Mouse (Mus musculus) liver, adult 2 months (tissue): ENCODE results near the gene Grik5. TPM values are rescaled to one million over a fixed set of nuclear protein-coding genes. Genes with fewer than 3 reads are reported as not detected.

Experiments used
- DNase-seq: peaks from one replicate; pipeline ENCODE4 v3.0.0-alpha.2; 2011; ENCODE audit warnings: low read depth, low spot score; ENCODE audit errors: extremely low read depth
- H3K27ac ChIP-seq: fragments of 200-500 bp; replicated peaks from 2 replicates; pipeline ENCODE4 v1.5.1; 2012; ENCODE audit warnings: low read depth, mild to moderate bottlenecking, control low read depth, inconsistent platforms, low read length; ENCODE audit not compliant: insufficient read depth
- H3K27me3 ChIP-seq: fragments of 200-500 bp; 2 replicates; pipeline ENCODE4 v1.6.1; 2012; ENCODE audit warnings: mild to moderate bottlenecking, moderate library complexity, low read length, inconsistent platforms; ENCODE audit not compliant: control insufficient read depth, insufficient read depth
- H3K36me3 ChIP-seq: fragments of 200-500 bp; 2 replicates; pipeline ENCODE4 v1.6.1; 2012; ENCODE audit warnings: low read length, inconsistent platforms; ENCODE audit not compliant: control insufficient read depth, insufficient read depth
- H3K4me1 ChIP-seq: fragments of 200-500 bp; 2 replicates; pipeline ENCODE4 v1.6.1; 2011; ENCODE audit warnings: low read length; ENCODE audit not compliant: control insufficient read depth, insufficient read depth
- H3K4me3 ChIP-seq: fragments of 200-500 bp; 2 replicates; pipeline ENCODE4 v1.5.1; 2011; ENCODE audit warnings: low read depth, mild to moderate bottlenecking, control low read depth, low read length, moderate library complexity; ENCODE audit not compliant: insufficient read depth
- H3K79me2 ChIP-seq: fragments of 200-500 bp; 2 replicates; pipeline ENCODE4 v1.6.1; 2012; ENCODE audit warnings: inconsistent platforms, mild to moderate bottlenecking, low read length, moderate library complexity; ENCODE audit not compliant: control insufficient read depth, insufficient read depth
- H3K9ac ChIP-seq: fragments of 200-500 bp; 2 replicates; pipeline ENCODE4 v1.6.1; 2012; ENCODE audit warnings: low read depth, mild to moderate bottlenecking, control low read depth, inconsistent platforms, low read length
- CTCF ChIP-seq: fragments of 200-500 bp; IDR thresholded peaks from 2 replicates; pipeline ENCODE4 v1.5.1; 2011; ENCODE audit warnings: low read depth, low read length, control low read depth
- POLR2A ChIP-seq: fragments of 200-500 bp; IDR thresholded peaks from 2 replicates; pipeline ENCODE4 v1.6.1; 2011; ENCODE audit warnings: low read length, control low read depth; ENCODE audit not compliant: insufficient read depth; ENCODE audit errors: extremely low read depth
- WGBS: fragments of 180-500 bp; shearing (Covaris S2); methylation state at CpG from one replicate; pipeline ENCODE4 v1.1.7; 2018; 5-methylcytosine and 5-hydroxymethylcytosine counted together
- polyA plus RNA-seq: library from polyadenylated mRNA; depleted of rRNA; stranded (reverse); fragments of >200 nt; gene quantifications from 2 replicates; pipeline ENCODE4 v1.2.3, GENCODE M21; 2012
- total RNA-seq: library from RNA; depleted of rRNA; stranded (reverse); fragments of >200 nt; gene quantifications from 2 replicates; pipeline ENCODE4 v1.2.3, GENCODE M21; 2014

Grik5 gene
- total and polyA plus RNA-seq, 2 experiments, result 2.4 to 14.0 TPM

GRCm38 (mm10) chr7:25025855-25026439, 46.2 kb downstream of the Grik5 start:
- TF ChIP-seq POLR2A, result no peak
- peak; percentile 37 for TF ChIP-seq CTCF
- peak; percentile 73 for DNase-seq

GRCm38 (mm10) chr7:25011592-25011991, 60.6 kb downstream of the Grik5 start:
- H3K79me2 ChIP-seq, result no peaks in the 10 kb centered on the region
- TF ChIP-seq POLR2A (no peak), CTCF (no peak)
- no peaks in the 10 kb centered on the region for H3K36me3 ChIP-seq
- H3K9ac ChIP-seq, result no peak overlapping the region
- DNase-seq, result no peak
- no peak overlapping the region for H3K27ac ChIP-seq
- no peaks in the 10 kb centered on the region for H3K4me1 ChIP-seq
- 79% methylated on average over 7 of the region's 7 CpGs for WGBS
- H3K4me3 ChIP-seq, result no peak overlapping the region
- H3K27me3 ChIP-seq, result peaks cover 5% of the 10 kb centered on the region; the same call in 1 of the 2 replicates

More at GRCm38 (mm10) chr7:25025855-25026439, 46.2 kb downstream of the Grik5 start:
- H3K27ac ChIP-seq, result no peak overlapping the region
- WGBS, result 46% methylated on average over 10 of the region's 10 CpGs
- no peaks in the 10 kb centered on the region for H3K27me3 ChIP-seq
- H3K4me1 ChIP-seq, result no peaks in the 10 kb centered on the region
- H3K79me2 ChIP-seq, result no peaks in the 10 kb centered on the region
- H3K36me3 ChIP-seq, result no peaks in the 10 kb centered on the region
- no peak overlapping the region for H3K4me3 ChIP-seq
- H3K9ac ChIP-seq, result no peak overlapping the region

DNA sequence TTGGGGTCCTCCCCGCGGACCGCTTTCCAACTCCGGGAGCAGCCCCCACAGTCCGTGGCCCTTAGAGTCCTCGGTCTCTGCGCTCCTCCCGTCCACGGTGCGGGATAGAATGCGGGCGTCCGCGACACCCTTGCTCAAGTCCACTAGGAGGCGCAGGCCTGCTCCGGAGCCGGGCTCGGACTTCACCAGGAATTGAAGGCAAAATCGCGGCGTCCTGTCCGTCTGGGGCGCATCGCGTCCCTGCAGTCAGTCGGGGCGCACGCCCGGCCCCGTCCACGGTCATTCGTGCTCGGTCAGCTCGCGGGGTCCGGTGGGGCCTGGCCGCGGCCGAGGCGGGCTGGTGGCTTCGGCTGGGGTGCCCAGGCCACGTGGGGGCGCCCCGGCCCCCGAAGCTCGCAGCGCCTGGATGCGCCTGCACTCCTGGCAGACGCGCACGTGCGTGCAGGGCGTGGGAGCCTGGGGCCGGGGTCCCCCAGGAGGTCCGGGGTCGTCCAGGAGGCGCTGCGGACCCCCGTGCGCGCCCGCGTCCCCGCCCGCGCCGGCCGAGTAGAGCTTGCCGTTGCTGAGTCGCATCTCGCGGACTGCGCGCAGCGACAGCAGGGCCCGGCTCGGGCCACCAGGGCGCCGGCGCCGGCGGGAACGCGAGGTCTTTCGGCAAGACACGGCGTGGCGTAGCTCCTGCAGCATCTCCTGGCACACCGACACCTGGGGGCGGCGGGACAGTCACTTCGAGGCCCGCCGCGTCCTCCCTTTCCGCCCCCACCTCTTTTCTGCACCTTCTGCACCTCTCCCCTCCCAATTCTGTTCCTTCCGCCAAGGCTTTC, 61.8 kb downstream of the Grik5 start:
- no peaks in the 10 kb centered on the region for H3K36me3 ChIP-seq
- no peaks in the 10 kb centered on the region for H3K4me1 ChIP-seq
- H3K27ac ChIP-seq, result no peak overlapping the region
- no peak overlapping the region for H3K9ac ChIP-seq
- no peak for DNase-seq
- peaks cover 5% of the 10 kb centered on the region; the same call in 1 of the 2 replicates for H3K27me3 ChIP-seq
- H3K79me2 ChIP-seq, result no peaks in the 10 kb centered on the region
- peak overlapping the region; percentile 2; the same call in 1 of the 2 replicates for H3K4me3 ChIP-seq
- WGBS, result 7% methylated on average over 93 of the region's 97 CpGs
- TF ChIP-seq POLR2A (no peak), CTCF (peak; percentile 62)

DNA sequence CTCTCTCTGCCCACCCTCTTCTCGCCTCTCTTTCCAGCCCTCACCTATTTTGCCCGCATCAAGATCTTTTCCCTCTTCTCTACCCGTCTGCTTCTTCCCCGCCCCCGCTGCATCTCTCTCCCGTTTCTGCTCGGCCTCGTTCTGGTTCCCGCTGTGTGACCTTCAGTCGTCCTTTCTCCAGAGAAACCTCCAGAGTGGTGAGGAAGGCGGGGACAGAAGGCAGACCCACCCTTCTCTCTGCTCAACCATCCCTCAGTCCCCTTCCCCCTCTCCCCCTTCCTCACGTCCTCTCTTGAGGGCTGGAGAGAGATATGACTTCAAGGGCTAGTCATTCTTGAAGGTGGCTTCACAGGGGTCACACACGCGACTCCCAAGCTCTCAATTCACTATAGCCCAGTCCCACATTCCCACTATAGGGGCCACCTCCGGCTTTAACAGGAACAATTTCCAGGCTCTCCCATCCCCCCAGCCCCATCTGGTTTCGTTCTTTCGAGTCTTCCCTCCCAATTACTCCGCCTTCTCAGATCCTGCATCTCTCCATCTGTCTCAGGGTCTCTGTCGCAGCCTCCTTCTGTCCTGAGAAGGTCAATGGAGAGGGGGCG, 62.9 kb downstream of the Grik5 start:
- no peak for DNase-seq
- Histone ChIP-seq H3K4me1 (no peaks in the 10 kb centered on the region), H3K4me3 (no peak overlapping the region), H3K79me2 (no peaks in the 10 kb centered on the region), H3K27me3 (peaks cover 5% of the 10 kb centered on the region; the same call in 1 of the 2 replicates), H3K36me3 (no peaks in the 10 kb centered on the region), H3K9ac (no peak overlapping the region), H3K27ac (no peak overlapping the region)
- WGBS, result 16% methylated on average over 20 of the region's 20 CpGs
- TF ChIP-seq POLR2A (no peak), CTCF (no peak)

DNA sequence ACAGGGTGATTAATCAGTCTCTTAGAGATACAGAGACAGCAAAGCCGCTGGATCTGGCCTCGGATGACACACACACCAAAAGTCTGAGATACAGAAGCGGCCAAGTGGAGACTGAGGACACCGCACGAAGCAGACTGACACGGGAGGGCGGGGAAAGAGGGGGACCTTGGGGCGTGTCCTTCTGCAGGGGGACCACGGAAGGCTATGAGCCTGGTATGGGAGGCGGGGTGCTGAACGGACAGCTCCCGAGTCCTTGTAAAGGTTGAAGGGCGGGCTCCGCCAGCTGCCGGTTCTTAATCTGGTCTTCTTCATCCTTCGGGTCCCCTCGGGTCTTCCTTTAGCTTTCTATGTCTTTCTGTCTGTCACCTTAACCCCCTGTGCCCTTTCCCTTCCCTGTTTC, 63.5 kb downstream of the Grik5 start:
- no peak overlapping the region for H3K4me3 ChIP-seq
- no peaks in the 10 kb centered on the region for H3K4me1 ChIP-seq
- no peak for DNase-seq
- no peak for TF ChIP-seq POLR2A
- no peak for TF ChIP-seq CTCF
- H3K79me2 ChIP-seq, result no peaks in the 10 kb centered on the region
- no peak overlapping the region for H3K9ac ChIP-seq
- no peaks in the 10 kb centered on the region for H3K36me3 ChIP-seq
- H3K27ac ChIP-seq, result no peak overlapping the region
- 5% methylated on average over 17 of the region's 17 CpGs for WGBS
- H3K27me3 ChIP-seq, result peaks cover 5% of the 10 kb centered on the region; the same call in 1 of the 2 replicates
